Mouse (Mus musculus) C3H10T1/2 (cell line): ENCODE data around the gene Nt5c1b. TPM values are rescaled to one million over a fixed set of nuclear protein-coding genes. Genes with fewer than 3 reads are reported as not detected.

Source experiments
- polyA plus RNA-seq, 2 experiments: library from polyadenylated mRNA; unstranded; fragments of >200 nt; fragmentation: generic; extraction: Trizol; gene quantifications; one replicate each; pipeline ENCODE4 v1.2.1; 2012; ENCODE audit warnings: missing spikeins in 2 of 2

Gene Nt5c1b
- under 1 TPM in 1 of 2 experiments, not detected in 1; 0.04 TPM for polyA plus RNA-seq

GRCm38 (mm10) chr12:10369673-10370072, at the start of gene Nt5c1b:
TSS of gene Nt5c1b (plus strand) at chr12:10369973.

DNA sequence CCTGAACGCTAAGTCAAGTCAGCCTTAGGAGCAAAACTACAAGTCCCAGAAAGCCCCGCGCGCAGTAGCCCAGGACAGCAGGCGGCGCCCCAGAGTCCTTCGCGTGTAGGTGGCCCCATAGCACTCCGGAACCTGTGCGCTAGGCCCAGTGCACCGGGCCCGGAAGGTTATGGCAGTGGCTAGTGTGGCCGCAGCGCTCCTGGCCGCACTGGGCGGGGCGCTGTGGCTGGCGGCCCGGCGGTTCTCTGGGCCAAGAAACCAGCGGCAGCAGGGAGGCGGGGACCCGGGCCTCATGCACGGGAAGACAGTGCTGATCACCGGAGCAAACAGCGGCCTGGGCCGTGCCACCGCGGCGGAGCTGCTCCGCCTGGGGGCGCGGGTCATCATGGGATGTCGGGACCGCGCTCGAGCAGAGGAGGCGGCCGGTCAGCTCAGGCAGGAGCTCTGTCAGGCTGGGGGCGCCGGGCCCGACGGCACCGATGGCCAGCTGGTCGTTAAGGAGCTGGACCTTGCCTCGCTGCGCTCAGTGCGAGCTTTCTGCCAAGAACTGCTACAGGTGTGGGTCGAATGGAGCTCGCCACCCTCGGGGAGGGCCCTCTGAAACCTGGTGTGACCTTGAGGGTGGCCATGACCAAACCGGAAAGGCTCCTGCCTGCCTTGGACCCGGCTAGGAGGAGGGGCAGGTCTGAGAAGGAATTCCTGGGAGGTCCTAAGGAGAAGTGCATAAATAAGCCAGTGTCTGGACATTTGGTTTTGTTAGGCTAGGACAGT, 21.1 kb downstream of the Nt5c1b start, which contains the start of gene Rdh14:
Gene Rdh14, plus strand, starts transcription at position 102 of the 771 bp plus-strand sequence.

Other genes starting within 250 kb of the Nt5c1b start
- 10 to 100 TPM in 1 of 2 experiments, under 1 TPM in 1; 0.90 to 13.6 TPM for gene Rdh14, start 20.8 kb downstream of the Nt5c1b start, polyA plus RNA-seq